Mouse (Mus musculus) T-cell, adult 2 months (primary cell): ENCODE data around the gene Nubpl.

Experiments
- DNase-seq: peaks from one replicate; pipeline ENCODE4 v3.0.0; 2022; ENCODE audit warnings: low spot score

Nubpl gene

DNA sequence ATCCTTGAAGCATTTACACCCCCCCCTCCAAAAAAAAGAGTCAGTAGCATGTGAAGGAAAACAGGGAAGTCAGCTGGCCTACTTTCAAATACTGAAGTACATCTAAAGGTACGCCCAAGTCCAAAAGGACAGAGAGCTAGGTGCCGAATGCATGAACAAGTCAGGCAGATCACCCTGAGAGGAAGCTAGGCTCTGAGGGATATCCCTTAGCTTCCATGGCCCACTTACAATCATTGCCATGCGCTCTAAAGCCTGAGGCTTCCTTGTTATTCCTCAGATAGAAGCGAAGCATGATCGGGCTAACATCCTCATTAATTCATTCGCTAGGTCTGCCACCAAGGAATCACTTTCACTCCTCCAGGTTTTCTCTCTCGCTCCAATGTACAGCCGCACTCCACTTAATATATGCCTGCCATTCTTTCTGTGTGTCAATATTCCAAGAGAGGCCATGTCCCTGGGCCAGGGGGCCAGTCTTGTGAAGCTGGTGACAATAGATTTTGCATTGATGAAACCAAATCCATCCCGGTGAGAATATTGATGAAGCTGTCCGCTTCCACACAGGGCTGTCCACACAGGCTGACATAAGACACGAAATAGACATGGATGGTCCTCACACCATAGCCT lies 237.7 kb downstream of the Nubpl start:
- DNase-seq, result no peak

DNA sequence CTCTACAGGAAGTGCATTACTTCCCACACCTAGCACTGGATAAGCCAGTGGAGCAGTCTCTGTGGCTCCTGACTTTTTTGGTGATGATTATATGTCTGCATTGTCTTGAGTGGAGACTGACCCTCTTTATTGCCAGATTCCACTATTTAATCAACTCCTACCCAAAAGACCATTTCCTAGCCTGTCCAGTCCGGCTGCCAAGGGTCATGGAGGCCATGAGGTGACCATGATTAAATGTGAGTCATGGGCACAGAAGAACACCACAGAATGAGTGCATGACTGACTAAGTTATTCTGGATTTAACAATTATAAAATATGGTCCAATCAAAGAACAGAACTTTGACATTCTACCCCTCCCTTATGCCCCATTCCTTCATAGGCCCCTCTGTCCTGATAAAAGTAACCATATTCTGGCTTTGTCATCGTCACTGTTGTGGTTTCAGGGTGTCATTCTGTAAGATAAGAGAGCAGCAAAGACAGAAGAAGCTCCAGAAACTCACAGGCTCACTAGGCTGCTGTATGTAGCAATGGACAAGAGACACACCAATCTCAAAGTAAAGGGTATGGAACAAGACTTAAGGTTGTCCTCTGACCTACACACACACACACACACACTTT lies 240.7 kb downstream of the Nubpl start:
- DNase-seq, result no peak

GRCm38 (mm10) chr12:52346611-52347010 lies 249.1 kb downstream of the Nubpl start:
- no peak for DNase-seq

DNA sequence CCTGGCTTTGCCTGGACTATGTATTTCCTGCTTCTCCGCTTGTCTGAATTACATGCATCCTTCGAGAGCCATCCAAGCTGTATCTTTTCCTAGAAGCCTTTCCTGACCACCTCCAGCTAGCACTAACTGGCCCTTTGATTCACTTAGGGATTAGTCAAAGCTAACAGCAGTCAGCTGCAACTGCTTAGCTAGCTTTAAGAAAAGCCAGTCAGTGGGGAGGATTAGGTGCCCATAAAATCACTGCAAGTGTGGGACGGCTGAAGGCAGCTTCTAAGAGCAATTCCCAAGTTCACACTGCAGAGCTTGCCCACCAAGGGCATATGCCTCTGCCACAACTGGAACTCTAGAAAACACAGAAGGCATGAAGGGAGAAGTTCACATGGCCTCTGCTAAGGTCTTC lies 252.7 kb downstream of the Nubpl start:
- DNase-seq, result no peak

DNA sequence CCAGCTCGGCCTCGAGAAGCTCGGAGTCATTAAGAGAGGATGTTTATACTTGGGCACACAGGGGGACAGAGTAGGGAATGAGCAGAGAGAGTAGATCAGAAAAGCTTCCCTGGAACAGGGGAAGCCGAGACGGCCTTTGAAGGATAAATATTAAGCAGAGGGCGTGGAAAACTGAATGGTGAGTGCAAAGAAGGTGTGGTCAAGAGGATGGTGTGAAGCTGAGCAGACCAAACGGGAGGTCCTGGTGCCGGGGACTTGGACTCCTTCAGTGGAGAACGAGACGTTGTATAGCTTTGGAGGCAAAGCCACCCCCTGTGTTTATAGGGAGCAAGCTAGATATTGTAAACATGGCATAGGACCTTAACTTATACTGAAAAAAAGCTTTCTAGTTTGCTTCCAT lies 261.9 kb downstream of the Nubpl start:
- DNase-seq, result no peak

- no peak for DNase-seq
These were observed 262.6 kb downstream of the Nubpl start for GRCm38 (mm10) chr12:52360136-52360535.

- no peak for DNase-seq
These were observed 263.7 kb downstream of the Nubpl start for GRCm38 (mm10) chr12:52361198-52361597.
